Mouse (Mus musculus) hematopoietic multipotent progenitor cell, adult 10-12 weeks (in vitro differentiated cells): ENCODE data around the gene Lancl3. TPM values are rescaled to one million over a fixed set of nuclear protein-coding genes. Genes with fewer than 3 reads are reported as not detected.

Source experiments
- polyA plus RNA-seq: library from polyadenylated mRNA; stranded (reverse); fragments of >175 nt; gene quantifications from 2 replicates; pipeline ENCODE4 v1.2.3, GENCODE M21; 2012; ENCODE audit warnings: low replicate concordance

The Lancl3 gene
- 0.39 and 1.5 TPM in 2 replicates for polyA plus RNA-seq

DNA sequence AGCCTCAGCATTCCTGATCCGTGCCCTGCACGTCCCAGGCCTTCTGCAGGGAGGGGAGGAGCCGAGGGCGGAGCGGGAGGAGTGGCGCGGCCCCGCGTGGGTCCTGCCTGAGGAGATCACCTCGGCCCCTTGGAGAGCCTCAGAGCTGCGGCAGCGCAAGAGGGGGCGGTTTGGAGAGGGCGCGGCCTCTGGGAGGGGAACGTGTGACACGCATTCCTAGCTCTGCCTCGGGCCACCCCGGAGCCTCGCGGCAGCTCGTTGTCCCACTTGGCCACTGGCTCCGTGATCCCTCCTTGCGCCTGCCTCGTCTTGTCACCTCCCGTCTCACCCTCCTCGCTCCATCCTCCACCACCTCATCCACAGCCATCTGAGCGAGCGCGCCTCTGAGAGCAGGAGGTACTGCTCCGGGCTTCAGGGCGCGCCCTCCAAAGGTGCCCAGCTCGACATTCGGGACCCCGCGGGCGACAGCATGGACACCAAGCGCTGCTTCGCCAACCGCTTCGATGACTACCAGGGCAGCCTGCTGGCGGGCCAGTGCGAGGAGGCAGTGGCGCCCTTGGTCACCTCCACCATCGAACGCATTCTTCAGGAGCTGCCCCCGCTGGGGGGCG lies at the start of gene Lancl3:
TSS of gene Lancl3 (plus strand) at position 142 of the 611 bp plus-strand sequence.

GRCm38 (mm10) chrX:9256766-9257165 lies 57.1 kb downstream of the Lancl3 start, which contains the start of gene Gm14862:
Gm14862 (minus strand) TSS chrX:9256899.

GRCm38 (mm10) chrX:9272460-9273361 lies 73.0 kb downstream of the Lancl3 start, which contains the start of gene Xk:
Xk (plus strand) TSS chrX:9272756.

DNA sequence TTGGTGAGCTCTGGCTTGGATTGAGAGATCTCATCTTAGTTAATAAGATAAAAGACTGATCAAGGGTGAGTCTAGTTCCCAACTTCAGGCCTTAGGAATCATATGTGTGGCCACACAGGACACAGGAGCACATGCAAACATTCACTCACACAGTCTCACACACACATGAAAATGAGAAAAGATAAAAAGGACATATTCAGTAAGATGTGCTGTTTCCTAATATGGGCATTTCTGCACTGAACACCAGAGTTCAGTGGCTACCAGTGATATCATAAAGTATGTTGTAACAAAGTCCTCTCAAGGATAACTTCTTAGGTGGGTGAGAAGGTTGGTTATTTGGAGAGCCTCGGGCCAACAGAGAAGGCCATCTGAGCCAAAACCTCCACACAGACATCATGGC lies 83.8 kb downstream of the Lancl3 start, which contains the start of gene H2al1m:
TSS of gene H2al1m (plus strand) at position 301 of the 400 bp plus-strand sequence.

Other genes with a start within 250 kb of the Lancl3 start
- gene Fthl17b, start 236.9 kb upstream of the Lancl3 start, polyA plus RNA-seq: not detected in 2 replicates
- not detected in 2 replicates for gene Fthl17c, start 223.3 kb upstream of the Lancl3 start, polyA plus RNA-seq
- gene Fthl17d, start 213.1 kb upstream of the Lancl3 start, polyA plus RNA-seq: not detected in 2 replicates
- gene Fthl17e, start 166.4 kb upstream of the Lancl3 start, polyA plus RNA-seq: not detected in 2 replicates
- not detected in 2 replicates for gene Fthl17f, start 136.9 kb upstream of the Lancl3 start, polyA plus RNA-seq
- not detected in 2 replicates for gene 4930402K13Rik, start 95.3 kb upstream of the Lancl3 start, polyA plus RNA-seq
- not detected in 2 replicates for gene Gm14862, start 57.0 kb downstream of the Lancl3 start, polyA plus RNA-seq
- 1.8 and 4.7 TPM in 2 replicates for gene Xk, start 72.9 kb downstream of the Lancl3 start, polyA plus RNA-seq
- not detected in 2 replicates for gene H2al1m, start 83.9 kb downstream of the Lancl3 start, polyA plus RNA-seq
- not detected in 2 replicates for gene H2al1k, start 150.7 kb downstream of the Lancl3 start, polyA plus RNA-seq